Mouse (Mus musculus) bone marrow, adult 2 months (tissue): Measurements from ENCODE around the gene Ttpal.

Experiments used
- CTCF ChIP-seq: fragments of 200-500 bp; IDR thresholded peaks from 2 replicates; pipeline ENCODE4 v1.5.1; 2011; ENCODE audit warnings: low read length, control low read depth; ENCODE audit not compliant: control insufficient read depth, insufficient read depth
- POLR2A ChIP-seq: fragments of 200-500 bp; IDR thresholded peaks from 2 replicates; pipeline ENCODE4 v1.6.1; 2011; ENCODE audit warnings: low read depth, mild to moderate bottlenecking, control low read depth, low read length, borderline replicate concordance; ENCODE audit not compliant: control insufficient read depth

DNA sequence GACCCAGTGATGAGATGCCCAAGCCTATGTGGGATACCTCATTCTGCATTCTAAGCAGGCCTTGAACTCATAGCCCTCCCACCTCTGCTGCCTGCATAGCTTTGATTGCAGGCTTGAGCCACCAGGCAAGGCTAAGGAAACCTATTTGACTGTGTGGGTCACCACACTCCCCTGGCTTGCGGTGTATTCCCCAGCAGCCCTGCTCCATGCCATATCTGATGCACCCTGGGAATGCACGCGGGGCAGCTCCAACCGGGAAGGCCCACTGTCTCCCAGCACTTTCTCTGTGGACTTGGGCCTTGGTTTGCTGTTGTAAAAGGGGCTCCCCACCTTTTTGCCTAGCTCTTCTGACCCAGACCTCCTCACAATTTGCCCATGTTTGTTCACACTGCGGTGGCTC is 11.1 kb downstream of the Ttpal start:
- TF ChIP-seq POLR2A (no peak), CTCF (no peak)
